Mouse (Mus musculus): ENCODE measurements at regions not wholly inside any gene's neighbourhood (a gene's known extent, or its start where the extent isn't known, plus 50 kb on each side); places are given as distances from the start of the nearest gene placed in this dataset.

DNA sequence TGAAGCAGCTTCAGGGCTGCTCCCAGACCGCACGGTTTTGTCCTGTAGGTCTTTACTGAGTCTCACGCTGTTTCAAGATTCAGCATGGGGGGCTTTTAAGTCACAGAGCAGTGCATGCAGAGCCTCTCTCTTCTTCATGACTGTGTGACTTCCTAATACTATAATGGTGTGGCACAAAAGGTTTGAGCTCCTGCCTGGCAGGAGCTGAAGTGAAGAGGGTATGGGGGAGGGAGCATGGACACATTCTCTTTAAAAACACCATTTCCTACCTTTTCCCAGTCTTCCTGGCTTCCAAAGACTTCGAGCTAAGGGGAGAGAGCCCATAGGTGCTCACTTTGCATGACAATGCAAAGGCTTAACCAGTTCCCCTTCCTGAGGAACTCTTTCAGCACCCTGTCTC is 934.9 kb upstream of the Gm5150 start:
- no peak for DNase-seq

DNA sequence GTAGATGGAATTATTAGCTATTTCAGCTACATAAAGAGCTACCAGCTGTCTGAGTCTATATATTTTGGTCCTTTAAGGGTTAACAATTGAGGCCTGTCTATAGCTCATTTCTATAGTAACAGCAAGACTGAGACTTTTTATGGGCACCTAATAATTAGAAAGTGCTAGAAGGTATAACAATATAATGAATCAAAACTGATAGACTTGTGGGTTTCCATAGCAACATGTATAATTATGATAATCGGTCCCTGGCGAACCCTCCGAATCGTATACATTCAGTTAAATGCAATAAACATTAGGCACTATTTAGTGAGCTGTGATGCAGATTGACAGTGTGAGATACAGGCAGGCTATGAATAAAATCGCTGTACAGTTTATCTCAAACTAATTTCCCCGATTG is 933.3 kb upstream of the Gm5150 start:
- no peak for DNase-seq

DNA sequence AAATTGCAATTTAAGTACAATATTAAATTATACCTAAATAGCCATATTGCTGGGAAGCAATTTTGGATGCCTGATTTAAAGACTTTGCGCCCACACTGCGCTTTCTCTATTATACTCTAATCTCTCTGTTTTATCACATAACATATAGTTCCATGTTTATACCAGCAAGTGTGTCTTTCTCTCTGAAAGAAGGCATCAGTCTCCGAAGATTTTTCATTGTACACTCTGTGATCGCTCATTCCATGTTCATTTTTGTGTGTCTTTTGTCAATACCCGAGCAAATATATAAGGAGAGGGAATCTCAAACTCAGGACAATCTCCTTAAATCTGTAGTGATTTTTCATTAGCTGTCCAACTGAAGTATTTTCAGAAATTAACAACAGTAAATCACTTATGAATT is 932.9 kb upstream of the Gm5150 start:
- DNase-seq: no peak

DNA sequence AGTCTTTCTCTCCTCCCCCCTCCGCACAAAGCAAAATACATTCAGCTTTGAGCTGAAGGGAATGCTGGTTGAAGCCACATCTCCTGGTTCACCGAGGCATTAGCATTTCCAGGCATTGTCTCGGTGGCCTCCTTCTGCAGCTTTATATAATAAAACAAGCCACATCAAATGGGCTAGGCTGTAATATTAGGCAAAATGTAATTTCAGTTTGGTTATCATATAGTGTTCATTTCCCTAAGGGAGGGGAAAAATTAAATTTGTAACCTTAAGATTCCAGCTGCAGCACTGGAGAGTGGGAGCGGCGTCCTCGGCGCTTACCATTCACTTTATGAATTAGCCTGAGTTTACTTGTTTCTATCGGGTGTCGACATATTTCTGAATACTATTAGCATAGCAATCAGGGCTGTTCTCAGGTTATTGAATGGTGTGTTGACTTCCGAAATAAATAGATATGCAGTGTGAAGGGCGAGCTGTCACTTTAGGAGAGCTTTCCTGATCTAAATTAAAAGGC is 932.3 kb upstream of the Gm5150 start:
- DNase-seq: no peak

DNA sequence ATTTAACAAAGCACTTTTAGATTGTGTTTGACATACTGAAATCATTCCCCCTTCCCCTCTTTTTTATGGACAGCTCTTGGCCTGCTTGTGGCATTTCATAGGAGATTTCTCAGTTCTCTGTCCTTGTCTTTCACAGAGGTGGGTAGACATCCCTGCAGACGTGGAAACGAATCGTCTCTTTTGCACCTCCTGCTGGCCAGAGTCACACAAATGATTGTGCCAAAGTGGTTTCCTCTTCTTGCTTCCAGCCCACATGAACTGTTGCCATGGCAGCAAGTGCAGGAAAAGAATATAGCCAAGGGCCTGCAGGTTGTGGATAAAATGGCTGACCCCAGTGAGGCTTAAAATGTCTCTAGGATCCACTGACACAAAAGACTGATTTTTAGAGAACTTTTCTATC is 924.1 kb upstream of the Gm5150 start:
- DNase-seq: peak; percentile 1 to 7

DNA sequence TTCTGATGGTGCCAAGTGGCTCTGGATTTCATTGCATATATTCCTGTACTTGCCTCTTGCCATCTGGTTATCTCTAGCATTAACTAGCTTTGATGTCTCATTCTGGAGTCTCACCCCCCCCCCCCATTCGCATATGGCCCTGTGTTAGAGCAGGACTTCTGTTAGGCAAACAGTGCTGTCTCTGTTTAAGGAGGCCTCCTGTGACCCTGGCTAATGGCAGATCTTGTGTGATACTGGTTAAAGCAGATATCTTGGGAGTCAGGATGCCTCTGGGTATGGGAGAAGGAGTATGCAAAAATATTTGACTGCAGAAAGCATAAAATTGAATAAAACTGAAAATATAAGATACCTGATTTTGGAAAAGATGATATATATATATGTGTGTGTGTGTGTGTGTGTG is 923.6 kb upstream of the Gm5150 start:
- no peak for DNase-seq

DNA sequence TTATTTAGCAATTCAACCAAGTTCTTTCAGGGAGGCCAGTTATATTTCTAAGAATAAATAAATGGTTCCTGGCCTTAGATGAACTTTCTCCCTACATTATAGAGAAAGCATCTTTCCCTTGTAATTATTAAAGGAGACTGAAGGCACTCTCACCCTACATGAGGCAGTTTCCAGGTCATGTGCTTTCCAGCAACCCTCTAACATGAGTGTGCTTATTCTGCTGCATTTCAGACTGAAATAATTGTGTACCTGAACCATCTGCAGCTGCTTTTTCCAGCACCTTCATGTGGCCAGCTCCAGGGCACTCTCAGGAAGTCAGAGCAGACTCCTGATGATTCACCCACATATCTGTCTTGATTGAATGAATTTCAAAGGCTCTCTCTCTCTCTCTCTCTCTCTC is 917.8 kb upstream of the Gm5150 start:
- DNase-seq: no peak

DNA sequence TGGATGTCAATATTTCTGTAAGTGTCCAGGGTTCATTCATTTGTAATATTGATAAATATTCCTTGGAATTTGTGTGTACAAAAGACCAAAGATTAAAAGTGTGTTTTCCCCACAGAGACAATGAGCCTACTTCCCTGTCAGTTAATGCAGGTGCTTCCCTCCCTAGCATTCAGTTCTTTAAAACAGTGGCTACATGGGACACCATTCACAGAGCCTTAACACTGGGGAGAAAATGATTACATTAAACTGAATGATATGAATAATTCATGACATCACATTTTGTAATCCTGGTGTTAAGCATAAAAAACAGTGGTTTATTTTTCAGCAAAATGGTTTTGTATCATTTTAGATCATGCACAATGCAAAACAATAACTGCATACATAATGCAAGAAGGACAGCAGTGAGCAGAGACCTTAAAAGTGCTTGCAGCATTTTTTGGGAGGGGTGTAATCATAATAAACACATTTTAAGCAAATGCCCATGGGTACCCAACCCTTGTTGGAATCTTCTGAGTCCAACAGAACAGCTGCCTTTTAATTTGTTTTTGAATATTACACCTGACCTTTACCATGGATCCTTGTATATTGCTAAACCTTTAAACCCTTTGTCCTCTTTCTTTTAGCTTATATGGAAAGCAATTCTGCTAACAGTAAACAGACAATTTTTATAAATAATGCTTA is 917.1 kb upstream of the Gm5150 start:
- no peak for DNase-seq

DNA sequence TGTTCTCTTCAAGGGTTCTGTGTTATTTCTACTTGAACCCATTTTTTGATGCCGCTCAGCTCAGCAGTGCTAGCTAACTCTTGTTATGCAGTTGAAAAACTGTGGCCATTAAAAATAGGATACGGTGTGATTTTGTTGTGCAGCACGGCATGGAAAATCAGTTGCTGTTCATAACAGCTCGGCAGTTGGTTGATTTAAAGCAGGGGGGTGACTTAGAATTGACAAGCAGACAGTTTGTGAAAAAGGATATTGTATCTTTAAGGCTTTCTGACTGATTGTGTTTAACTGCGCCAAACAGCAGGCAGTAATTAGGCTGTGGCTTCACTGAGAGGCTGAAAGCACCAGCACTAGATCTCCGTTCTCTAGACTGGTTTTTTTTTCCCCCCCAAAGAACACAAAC is 915.1 kb upstream of the Gm5150 start:
- no peak for DNase-seq

DNA sequence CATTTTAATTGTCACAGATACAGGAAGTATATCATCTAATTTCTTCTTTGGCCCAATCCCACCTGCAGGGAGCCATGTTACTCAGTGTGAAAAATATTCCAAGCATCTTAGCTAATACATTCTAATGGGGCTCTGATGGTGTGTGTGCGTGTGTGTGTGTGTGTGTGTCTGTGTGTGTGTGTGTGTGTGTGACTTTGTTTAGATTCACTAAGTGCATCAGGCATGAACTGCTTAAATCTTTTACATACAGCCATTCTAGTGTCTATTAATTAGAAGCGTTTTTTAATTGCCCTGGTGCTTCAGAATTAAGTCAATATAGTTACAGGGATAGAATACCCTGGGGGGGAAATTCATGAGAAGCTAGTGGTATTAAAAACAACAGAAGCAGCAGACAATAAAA is 912.1 kb upstream of the Gm5150 start:
- no peak for DNase-seq

DNA sequence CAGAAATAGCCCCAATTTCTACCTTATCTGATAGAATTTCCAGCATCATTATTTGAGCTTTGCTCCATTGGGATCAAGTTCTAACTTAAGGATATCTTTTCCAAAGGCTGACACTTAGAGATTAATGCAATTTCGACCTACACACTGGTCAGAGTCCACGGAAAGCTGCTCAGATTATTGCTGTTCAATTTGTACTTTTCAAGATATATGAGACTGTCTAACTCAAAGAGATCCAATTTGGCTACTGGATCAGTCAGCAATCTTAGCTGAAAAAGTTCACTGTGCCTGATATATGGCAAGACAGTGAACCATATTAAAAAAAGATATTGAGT is 909.8 kb upstream of the Gm5150 start:
- DNase-seq: no peak

DNA sequence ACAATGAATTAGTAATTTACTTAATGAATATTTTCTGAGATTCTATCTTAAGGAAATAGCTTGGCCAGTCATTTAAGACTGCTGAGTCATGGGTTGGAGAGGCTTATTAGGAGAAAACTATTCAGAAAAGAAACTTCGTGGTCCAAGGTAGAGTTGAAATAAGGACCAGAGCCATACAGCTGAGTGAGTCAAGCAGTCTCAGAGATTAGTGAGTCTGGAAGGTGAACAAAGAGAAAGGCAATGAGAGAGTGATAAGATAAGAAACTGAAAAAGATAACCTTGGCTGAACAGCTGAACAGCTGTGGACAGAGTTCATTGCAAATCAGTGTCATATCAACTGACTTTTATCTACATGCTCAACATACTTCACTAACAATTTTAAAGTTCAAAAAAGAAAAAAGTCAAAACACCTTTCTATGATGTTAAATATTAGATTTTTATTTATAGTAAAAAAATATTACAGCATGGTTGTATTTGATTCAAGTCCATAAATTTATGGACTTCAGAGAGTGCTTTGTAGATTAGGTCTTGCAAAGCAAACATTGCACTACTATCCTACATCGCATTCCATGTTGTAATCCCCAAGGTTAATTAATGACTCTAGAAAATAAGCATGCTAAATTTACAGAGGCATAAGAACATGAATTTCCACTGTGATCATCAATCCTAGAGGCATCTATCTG is 909.3 kb upstream of the Gm5150 start:
- no peak for DNase-seq

DNA sequence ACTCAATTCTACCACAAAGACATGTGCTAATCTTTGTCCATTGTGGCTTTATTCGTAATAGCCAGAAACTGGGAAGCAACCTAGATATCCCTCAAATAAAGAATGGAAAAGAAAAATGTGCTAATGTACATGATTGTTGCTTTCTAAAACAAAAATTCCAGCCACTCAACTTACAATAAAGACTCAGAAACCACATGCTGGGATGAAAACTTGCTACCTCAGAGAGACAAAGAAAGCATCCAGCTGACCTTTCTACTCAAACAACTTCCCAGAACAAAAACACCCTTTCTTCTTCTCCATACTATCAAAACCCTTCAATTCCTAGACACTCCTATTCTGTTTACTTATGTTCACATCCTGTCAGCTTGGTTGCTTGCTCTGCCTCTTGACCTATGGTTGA is 881.9 kb upstream of the Gm5150 start:
- no peak for DNase-seq

DNA sequence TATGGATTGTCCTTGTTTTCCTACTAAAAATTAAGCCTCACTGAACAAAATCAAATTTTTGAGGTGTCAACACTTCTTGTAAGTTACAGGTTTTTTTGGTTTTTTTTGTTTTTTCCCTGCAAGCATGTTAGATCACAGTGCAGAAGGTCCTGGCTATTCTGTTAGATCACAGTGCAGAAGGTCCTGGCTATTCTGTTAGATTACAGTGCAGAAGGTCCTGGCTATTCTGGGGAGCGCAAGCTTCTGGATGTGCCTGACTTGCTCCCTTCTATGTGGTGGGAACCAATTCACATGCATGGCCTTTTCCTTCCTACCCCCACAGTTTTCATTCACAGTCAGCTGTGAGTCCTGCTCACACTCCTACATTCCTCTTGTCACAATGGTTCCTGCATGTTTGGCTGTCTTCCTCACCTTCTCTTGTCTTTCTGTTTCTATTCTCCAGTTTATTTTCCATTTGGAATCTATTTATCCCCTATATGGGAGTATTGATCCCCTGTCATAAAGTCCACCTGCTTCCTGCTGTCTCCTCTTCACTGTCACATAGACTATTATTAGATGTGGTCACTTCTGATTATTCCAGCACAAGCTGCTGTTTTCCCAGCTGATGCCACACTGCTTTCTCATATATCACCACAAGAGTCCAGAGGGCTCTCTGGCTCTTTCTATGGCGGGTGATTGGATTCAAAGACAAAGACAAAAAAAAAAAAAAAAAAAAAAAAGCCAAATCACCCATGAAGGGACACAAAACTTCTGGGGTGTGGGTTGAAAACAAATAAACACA is 866.3 kb upstream of the Gm5150 start:
- no peak for DNase-seq

DNA sequence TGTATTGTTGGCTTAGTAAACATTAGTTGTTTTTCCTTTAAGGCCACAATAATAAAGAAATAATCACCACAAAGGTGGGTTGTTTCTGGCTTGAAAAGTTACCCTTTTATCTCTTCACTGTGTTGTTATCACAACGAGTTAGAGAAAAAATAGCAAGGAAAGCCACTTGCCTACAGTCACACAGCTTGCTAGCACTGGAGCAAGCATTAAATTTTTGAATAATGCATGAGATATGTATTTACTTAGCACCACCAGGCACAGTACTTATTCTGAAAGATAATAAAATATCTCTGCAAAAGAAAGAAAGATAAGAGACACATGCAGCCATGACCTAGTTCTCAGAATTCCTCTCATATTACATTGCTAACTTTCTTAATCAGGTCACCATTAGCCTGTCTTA is 853.8 kb upstream of the Gm5150 start:
- no peak for DNase-seq

DNA sequence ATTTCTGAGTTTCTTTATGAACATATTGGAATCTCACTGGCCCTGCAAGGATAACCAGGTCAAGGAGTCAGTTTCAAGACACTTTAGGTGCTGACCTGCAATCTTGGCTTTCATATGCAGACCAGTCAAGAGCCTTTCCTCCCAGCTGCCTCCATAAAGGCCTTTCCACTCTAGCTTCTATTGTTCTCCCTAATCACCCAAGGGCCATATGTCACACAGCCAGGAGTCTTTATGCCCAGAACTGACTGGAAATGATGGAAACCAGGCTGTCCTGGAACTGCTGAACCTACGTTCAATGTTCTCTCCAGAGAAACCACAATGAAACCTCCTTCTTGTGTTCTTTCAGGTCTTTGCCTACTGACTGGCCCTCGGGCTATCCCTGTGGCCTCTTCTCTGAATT is 852.7 kb upstream of the Gm5150 start:
- DNase-seq: no peak

DNA sequence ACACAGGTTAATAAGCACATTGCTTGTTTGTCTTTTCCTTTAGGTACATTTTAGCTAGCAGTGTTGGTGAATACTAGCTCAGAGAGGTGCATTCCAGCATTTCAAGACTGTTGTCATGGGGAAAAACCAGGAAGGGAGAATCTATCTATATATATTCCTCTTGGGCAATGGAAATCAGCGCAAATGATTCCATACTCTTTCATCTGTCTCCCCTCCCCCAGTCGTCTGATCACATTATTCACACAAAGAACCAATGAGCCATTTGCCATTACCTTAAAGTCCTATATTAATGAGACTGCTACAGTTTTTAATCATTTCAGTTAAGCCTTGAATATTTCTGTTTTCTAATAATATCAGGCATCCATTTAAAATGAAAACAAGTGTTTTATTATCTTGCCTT is 849.0 kb upstream of the Gm5150 start:
- no peak for DNase-seq

DNA sequence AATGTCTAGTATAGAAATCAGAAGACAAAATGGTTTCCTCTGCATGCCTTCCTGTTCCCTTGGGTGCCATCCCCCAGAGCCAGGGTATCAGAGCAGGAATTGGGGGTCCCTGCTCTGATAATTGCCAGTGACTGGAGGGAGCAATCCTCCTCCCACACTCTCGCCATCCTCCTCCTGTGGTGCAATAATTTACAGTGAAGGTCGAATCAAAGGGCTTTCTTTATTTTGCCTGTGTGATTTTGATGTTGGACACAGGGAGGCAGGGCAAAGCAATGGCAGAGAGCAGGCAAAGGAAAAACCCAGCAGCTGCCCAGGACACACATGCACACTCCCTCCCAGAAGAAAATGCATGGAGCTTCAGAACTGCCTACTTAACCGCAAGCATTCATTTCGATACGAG is 847.8 kb upstream of the Gm5150 start:
- DNase-seq: peak in 1 of 2 experiments; percentile 7

DNA sequence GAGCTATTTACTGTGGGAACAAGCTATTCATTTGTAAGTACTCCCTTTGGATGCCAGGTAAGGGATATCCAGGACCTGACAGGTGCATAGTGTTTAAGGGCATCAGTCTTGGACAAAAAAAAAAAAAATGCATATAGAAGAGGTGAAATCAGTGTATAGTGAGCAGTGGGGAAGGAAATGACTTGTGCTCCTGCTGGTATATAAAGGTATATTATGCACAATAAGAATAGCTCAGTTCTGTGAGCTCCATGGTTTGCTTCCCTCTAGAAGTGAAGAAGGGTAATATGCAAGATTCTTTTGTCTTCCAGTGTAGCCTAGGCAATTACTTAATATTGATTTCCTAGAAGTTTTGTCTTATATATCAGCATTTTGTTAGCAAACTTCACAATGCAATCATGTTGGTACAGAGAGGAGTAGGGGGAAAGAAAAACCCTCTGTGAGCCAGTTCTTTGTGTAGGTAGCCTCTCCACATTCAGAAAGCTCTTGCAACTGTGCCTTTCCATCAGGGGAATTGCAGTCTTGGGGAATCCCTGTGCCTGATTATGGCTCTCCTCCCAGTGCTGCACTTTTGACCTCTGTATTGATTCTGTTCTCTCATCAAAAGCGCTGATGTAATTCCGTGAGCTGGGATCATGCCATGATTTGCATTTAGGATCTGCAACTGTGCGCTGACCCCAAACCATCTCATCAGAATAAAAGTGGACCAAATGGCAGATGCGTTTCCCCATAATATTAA is 840.7 kb upstream of the Gm5150 start:
- DNase-seq: no peak

DNA sequence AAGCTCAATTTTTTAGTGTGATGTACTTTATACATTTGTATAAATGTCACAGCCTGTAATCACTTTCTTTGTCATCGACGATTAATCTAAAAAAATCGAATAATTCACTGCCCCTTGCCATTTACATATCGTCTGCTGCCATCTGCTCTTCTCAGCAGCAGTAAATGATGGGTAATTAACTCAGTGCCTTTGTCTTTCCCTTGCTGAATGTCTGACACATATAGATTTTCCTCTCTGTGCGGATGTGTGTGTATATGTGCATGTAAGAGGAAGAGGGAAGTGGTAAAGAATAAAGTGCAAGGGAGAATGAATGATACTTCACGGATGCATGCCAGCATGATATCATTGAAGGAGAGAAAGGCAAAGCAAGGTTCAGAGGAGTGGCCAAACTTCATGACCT is 814.3 kb upstream of the Gm5150 start:
- no peak for DNase-seq

DNA sequence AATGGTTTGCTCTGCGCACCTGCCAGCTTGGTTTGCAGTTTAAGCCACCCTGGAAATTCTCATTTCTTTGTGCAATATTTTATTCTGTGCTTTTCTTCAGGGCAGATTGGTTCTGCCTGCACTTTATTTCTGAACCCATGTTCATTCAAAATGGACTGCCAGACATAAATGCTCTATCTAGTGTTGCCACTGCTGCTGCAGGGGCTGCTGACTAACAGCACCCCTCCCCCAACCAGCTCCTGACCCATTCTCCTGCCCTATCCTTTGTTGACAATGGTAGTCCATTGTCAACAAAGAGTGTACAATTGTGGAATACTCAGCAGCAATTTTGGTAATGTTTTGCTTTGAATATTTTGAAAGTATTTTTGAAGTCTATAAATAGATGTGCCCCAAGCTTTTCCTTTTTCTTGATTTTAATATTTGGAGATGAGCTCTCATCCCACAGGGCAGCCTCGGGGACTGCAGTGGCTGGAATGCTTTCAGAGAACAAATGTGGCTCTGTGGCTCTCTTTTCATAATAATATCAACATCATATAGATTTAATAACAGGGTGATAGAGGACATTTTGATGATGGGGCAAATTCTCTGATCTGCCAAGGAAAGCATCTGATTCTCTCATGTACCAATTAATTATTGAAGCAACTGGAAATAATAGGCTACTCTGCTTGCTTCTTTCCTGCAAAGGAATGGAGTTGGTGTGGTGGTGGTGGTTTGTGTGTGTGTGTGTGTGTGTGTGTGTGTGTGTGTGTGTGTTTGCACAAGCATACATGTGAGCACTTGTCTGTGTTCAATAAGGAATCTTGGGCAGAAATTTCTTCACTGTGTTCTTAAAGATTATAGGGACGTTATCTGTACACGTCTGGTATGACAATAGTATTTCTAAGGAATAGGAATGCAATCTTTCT is 813.2 kb upstream of the Gm5150 start:
- DNase-seq: no peak

DNA sequence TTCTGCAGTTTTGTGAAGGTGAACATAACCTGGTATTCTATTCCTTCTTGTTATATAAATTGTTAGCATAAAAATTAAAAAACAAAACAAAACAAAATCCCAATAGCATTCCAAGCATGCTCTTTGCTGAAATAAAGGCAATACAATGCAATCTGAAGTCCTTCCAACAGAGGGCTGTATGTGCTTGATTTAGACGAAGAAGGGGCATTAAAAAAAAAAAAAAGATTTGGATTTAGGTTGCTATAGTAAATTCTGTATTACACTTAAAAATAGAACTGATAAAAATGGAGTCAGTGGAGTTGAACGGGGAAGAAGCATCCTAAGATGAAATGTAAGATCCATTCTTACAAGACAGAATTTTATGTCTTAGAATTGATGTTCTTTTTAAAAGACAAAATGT is 810.6 kb upstream of the Gm5150 start:
- DNase-seq: no peak

Data from adrenal gland, postnatal 36 days (tissue).